Mouse (Mus musculus) CD4-positive helper T cell, adult 2 months (primary cell): ENCODE data around the gene Klk11.

Experiments used
- DNase-seq: peaks from one replicate; pipeline ENCODE4 v3.0.0-alpha.2; 2012; ENCODE audit warnings: low read depth, missing footprints, low spot score

Klk11 gene

DNA sequence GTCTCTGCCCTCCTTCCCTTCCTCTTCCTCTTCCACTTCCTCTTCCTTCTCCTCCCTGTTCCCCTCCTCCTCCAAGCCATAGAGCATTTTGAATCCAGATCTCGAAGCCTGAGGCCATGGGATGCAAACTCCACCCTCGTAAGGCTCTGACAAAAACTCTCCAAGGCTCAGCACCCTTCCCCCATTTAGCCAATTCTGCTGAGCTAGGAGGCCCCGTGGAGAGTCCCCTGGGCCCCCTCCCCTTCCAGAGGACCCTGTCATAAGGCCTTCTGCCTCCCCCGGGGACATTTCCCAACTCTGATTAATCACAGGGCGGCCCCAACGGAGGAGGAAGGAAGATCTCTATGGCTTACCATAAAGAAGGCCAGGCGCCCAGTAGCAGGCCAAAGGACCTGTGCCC, 17.2 kb downstream of the Klk11 start, which contains the start of gene Klk9:
Klk9 (plus strand) TSS at position 301 of the 400 bp plus-strand sequence.
- no peak for DNase-seq

DNA sequence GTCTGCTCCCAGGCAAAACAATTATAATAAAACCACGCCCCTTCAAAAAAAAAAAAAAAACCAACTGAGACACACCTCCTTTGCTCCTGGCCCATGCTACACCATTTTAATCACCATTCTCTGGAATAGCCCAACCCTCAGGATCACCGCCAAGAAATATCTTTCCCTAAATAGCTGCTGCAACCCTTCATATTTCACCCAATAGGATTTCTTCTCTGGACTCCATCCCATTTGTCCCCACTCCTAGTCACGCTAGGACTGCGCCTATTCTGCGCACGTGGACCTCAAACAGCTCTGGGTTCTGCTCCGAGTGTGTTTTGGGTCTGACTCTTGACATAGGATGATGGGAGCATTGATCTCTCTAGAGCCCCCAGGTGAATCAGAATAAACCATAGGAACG, 22.0 kb downstream of the Klk11 start:
- no peak for DNase-seq

DNA sequence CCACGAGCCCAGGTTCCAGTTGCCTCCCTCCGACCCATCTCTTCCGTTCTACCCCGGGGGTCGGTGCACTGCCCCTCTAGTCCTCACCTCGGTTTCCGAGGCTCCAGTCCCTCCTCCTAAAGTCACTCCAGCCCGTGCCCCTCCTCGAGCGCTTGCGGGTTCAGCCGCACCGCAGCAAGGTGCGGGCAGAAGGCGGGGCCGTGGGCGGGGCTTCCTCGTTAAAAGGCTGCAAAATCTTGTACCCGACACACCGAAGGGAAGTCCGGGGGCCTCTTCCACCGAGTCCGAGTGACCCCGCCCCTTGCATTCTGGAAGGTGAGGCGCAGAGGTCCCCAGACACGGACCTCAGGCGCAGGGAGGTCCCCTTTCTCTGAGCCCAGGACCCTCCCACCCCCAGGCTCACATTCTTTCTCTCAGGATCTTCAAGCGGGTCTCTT, 22.9 kb downstream of the Klk11 start, which contains the start of gene Klk8:
Klk8 (plus strand) TSS at position 245 of the 437 bp plus-strand sequence.
- DNase-seq, result peak; percentile 82

DNA sequence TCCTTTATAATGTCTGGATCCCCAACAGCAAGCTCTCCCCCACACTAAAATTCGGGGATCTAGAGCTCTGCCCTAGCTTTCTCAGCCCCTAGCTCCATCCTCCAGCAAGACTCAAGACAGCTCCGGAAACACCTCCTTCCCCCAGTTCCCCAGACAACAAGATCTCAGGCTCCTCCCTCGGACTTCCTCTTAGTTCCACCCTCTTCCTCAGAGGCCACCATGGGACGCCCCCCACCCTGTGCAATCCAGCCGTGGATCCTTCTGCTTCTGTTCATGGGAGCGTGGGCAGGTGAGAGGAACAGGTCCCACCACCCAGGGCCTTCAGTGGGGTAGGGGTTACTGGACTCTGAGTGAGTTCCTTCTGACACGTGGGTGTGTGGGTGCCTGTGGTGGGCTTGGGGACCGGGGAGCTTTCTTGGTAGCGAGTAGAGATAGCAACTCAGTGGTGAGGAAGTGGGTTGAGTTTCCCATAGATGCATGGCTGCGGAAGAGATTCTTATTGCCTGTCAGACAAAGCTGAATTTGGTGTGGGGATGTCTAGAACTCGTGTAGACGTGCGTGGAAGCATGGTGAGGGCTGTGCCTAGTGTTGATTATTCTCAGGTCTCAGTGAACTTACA, 23.5 kb downstream of the Klk11 start:
- DNase-seq, result peak; percentile 70

DNA sequence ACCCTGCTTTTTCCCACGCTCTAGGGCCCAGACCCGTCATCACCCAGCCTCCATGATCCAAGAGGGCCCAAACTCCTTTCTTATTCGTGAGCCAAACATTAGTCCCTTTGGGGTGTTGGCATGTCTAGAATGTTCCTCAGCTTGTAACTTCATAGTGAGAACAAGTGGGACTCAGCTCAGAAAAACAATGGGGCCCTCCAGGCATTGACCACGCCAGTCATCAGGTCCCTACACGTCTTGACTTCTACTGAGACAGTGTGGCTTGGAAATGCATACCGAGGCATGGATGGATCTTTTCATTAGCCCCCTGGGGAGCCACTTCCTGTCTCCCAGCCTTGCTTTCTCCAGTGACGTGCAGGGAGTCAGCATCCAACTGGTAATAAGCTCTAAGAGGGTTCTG, 25.5 kb downstream of the Klk11 start:
- DNase-seq, result no peak

DNA sequence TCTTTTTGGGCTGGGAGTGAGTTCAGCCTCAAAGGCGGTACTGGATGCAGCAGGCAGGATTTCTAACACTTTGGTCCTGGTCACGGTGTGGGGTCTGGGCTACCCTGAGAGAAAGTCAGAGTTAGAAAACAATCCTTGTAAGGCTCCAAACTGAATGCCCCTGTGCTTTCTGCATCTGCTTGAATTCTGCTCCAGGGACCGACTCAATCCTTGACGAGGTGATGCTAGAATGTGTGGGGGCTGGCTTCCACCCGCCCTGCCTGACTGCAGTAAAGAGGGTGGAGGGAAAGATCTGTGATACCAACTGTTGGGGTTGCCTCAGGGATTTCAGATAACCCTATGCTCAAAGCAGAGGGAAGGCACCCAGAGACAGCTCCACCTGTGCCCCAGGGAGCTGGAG, 36.6 kb downstream of the Klk11 start, which contains the start of gene Klk7:
Klk7 (plus strand) TSS at position 301 of the 400 bp plus-strand sequence.
- DNase-seq, result no peak

DNA sequence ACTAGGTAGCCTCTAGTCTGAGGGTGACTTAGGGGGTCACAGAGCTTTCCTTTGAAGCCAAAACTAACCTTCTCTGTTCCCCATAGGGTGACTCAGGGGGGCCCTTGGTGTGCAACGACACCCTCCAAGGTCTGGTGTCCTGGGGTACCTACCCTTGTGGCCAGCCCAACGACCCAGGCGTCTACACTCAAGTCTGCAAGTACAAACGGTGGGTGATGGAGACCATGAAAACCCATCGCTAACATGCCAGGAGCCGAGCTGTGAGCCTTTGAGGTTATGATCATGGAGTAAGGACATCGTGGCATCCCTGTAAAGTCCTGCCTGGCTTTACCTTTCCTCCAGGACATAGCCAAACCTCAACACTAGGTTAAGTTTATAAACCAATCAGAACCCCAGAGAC, 40.8 kb downstream of the Klk11 start:
- DNase-seq, result no peak

DNA sequence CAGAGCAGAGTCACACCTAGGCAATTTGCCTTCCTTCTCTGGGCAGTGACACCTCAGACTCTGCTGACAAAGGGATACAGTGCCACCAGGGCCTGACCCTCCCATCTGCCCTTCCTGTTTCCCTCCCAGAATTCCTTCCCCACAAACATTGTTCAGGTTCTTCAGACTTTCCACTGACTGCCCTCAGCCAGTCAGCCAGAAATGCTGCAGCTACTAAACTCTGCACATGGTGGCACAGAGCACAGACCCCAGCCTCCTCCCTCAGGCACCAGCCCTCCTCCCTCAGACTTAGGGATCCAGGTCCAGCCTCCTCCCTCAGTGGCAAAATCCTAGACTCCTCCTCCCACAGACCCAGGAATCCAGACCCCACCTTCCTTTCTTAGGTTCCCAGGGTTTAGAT, 42.3 kb downstream of the Klk11 start:
- no peak for DNase-seq

DNA sequence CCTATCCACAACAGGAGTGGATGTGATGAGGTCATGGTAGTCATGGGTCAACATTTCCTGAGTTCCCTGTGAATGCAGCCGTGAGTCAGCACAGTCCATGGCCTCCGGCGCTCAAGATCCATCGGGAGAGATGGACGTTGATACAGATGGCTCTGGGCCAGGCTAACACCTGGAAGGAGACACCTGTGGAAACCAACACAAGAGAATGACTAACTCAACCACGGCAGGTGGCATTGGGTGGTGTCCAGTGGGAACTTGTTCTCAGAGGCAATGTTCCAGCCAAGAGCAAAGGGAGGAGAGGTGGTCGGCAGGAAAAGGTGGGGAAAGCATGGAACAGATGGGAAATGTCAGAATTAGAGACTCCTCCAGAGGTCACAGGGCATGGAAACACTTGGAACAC, 47.2 kb downstream of the Klk11 start:
- no peak for DNase-seq

DNA sequence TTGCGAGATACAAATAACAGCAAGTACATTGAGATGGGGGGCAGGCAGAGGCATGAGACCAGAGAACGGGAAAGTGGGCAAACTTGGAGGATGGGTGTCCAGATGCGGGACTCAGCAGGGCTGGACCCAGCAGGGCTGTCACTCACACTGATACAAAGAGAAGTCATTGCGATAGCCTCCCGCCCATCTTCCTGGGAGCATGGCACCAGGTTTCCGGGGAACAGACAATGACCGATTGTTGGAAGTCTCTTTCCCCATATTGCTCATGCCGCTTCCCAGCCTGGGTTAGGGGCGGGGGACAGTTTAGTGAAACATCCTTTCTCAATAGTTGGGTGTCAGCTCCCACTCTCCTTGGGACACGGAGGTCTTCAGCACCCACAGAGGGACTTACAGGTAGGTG, 49.8 kb downstream of the Klk11 start, which contains the start of gene Klk6:
Klk6 (plus strand) TSS at position 301 of the 400 bp plus-strand sequence.
- no peak for DNase-seq

DNA sequence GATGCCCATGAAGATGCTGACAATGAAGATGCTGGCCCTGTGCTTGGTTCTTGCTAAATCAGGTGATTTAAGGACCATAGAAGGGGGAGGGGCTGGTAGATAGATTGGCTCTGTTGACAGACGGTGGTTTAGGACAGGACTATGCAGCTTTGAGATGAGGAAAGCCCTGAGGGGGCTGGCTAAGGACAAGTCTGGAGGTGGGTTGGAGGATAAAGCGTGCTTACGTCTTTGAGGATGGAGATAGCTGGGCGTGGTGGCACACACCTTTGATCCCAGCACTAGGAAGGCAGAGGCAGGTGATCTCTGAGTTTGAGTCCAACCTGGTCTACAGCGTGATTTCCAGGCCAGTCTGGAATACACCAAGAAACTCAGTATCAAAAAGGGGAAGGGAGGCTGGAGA, 51.7 kb downstream of the Klk11 start:
- DNase-seq, result no peak

DNA sequence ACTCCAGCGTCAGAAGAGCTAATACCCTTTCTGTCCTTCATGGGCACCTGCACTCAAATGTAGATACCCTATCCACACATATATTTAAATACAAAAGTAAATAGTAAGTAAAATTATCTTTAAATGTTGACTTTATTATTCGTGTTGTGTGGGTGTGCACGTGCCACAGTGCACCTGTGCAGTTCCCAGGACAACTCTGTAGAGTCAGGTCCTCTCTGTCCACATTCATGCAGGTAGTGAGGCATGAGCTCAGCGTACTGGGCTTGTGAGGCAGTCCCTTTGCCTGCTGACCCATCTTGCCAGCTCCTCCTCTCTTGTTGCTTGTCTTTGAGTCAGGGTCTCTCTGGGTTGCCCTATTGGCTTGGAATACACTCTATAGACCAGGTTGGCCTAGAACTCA, 53.3 kb downstream of the Klk11 start:
- DNase-seq, result no peak
